In genomic region chr11:120628601-120629340, GRCm38 (mm10) we compare ENCODE assay signal across 10 mouse cellular contexts. TPM values are rescaled to one million over a fixed set of nuclear protein-coding genes. Genes with fewer than 3 reads are reported as not detected.
DNase-seq lines count a peak whose midpoint lies in the region; ATAC-seq and TF ChIP-seq lines count a peak whose summit lies in the region.
"Had no signal": no experiment of that assay in that cellular context is flagged by ENCODE, and none has a peak within 500 bp of the region (broad histone marks: within the 10 kb centered on the region; RNA-seq: fewer than 3 reads in every experiment).

No protein-coding gene starts in this region.

- in situ Hi-C loops in CH12.LX (cut with MboI; ENCODE audit: low pct_ligation_motif_present, low pct_unique_long_range_greater_than_20kb, low sequenced_read_pairs): loop anchor here (10.0 kb wide), 1 partner anchor 56 kb away; no protein-coding TSS in a partner anchor

- peak overlapping the region; percentile 22; the same call in 1 of the 2 replicates for H3K9ac ChIP-seq in CH12.LX (ENCODE audit: insufficient read depth, low read depth)
- H3K9ac ChIP-seq in liver, embryonic 15.5 days: peak overlapping the region; percentile 98
- H3K9ac ChIP-seq: forebrain, embryonic 15.5 days; limb, embryonic 15.5 days had no signal

- H3K27ac ChIP-seq in CH12.LX (ENCODE audit: insufficient read depth, low read depth): peak overlapping the region; percentile 34
- peak overlapping the region; percentile 99 for H3K27ac ChIP-seq in liver, embryonic 15.5 days (replicated peaks)
- H3K27ac ChIP-seq: forebrain, embryonic 15.5 days had no signal

- intact Hi-C loops in left cerebral cortex, postnatal 14 days (cut with DNase I): loop anchor here (5.0 kb wide), 1 partner anchor 84 kb away; the partner anchor contains the start of genes Cenpx and Lrrc45

- ATAC-seq in G1E (ENCODE audit: extremely low read depth, insufficient number of reproducible peaks, low FRiP score, poor library complexity, severe bottlenecking): no peak
- ATAC-seq in liver, embryonic 15.5 days (ENCODE audit: insufficient read depth): no peak
- ATAC-seq: forebrain, embryonic 15.5 days had no signal

- H3K79me2 ChIP-seq in CH12.LX (replicated peaks; ENCODE audit: control insufficient read depth, extremely low read depth, insufficient read depth, poor library complexity, severe bottlenecking): peaks cover 47% of the 10 kb centered on the region

- TF ChIP-seq EP300 in CH12.LX (IDR thresholded peaks at IDR 0.05; ENCODE audit: low read length): no peak

- no peak for TF ChIP-seq CTCF in CH12.LX (conservative IDR thresholded peaks at IDR 0.05 in 1 of 2, IDR thresholded peaks at IDR 0.05 in 1 of 2; ENCODE audit: low read depth in 2 of 2, low read length in 2 of 2)
- TF ChIP-seq CTCF in G1E (IDR thresholded peaks at IDR 0.05; ENCODE audit: low read depth, low read length): no peak

- no peak for TF ChIP-seq RAD21 in CH12.LX (IDR thresholded peaks at IDR 0.05; ENCODE audit: low read depth, low read length)

- H3K9me3 ChIP-seq in CH12.LX (replicated peaks; ENCODE audit: low read length) (no peaks in the 10 kb centered on the region), G1E (replicated peaks) (no peaks in the 10 kb centered on the region)
- H3K9me3 ChIP-seq in liver, embryonic 15.5 days (replicated peaks): no peaks in the 10 kb centered on the region
- H3K9me3 ChIP-seq: forebrain, embryonic 15.5 days; limb, embryonic 15.5 days had no signal

- H3K27me3 ChIP-seq in CH12.LX (replicated peaks) (no peaks in the 10 kb centered on the region), G1E (ENCODE audit: insufficient read depth, low read length) (no peaks in the 10 kb centered on the region)
- no peaks in the 10 kb centered on the region for H3K27me3 ChIP-seq in liver, embryonic 15.5 days
- H3K27me3 ChIP-seq: forebrain, embryonic 15.5 days; limb, embryonic 15.5 days had no signal

- dilution Hi-C loops in CH12.LX (cut with MboI; ENCODE audit: extremely low pct_ligation_motif_present, extremely low pct_unique_long_range_greater_than_20kb, low sequenced_read_pairs): no loop called here

- H3K36me3 ChIP-seq in CH12.LX (replicated peaks in 1 of 2; ENCODE audit: control insufficient read depth in 1 of 2, insufficient read depth in 1 of 2, low read length in 1 of 2) (peaks cover 22 to 36% of the 10 kb centered on the region in 2 experiments), G1E (replicated peaks) (peaks cover 62% of the 10 kb centered on the region)
- H3K36me3 ChIP-seq in liver, embryonic 15.5 days (replicated peaks): peaks cover 24% of the 10 kb centered on the region

- peaks cover 42 to 71% of the 10 kb centered on the region in 2 experiments for H3K4me1 ChIP-seq in CH12.LX (ENCODE audit: control insufficient read depth in 1 of 2, insufficient read depth in 2 of 2)
- peaks cover 82% of the 10 kb centered on the region for H3K4me1 ChIP-seq in G1E (ENCODE audit: insufficient read depth, low read depth, low read length)
- H3K4me1 ChIP-seq in liver, embryonic 15.5 days (replicated peaks): peaks cover 84% of the 10 kb centered on the region

- WGBS in liver, embryonic 15.5 days (ENCODE audit: insufficient replicate concordance): 80% methylated on average over 23 of the region's 23 CpGs

- H3K4me3 ChIP-seq in CH12.LX (replicated peaks in 1 of 3; ENCODE audit: low read depth in 2 of 3, low read length in 2 of 3, poor library complexity in 1 of 3): peak overlapping the region; percentile 23 to 74 (median 35)
- H3K4me3 ChIP-seq in G1E (ENCODE audit: low read depth, low read length): peak overlapping the region; percentile 67; the same call in 1 of the 2 replicates
- H3K4me3 ChIP-seq in liver, embryonic 15.5 days (replicated peaks): peak overlapping the region; percentile 87
- H3K4me3 ChIP-seq: forebrain, embryonic 15.5 days; limb, embryonic 15.5 days had no signal

- no peak for TF ChIP-seq POLR2A in CH12.LX (IDR thresholded peaks at IDR 0.05; ENCODE audit: low read depth, low read length)

- H3K4me2 ChIP-seq in CH12.LX (ENCODE audit: insufficient read depth, low read depth, poor library complexity, severe bottlenecking): peak overlapping the region; percentile 33
- peak overlapping the region; percentile 94 for H3K4me2 ChIP-seq in liver, embryonic 15.5 days
- H3K4me2 ChIP-seq: forebrain, embryonic 15.5 days; limb, embryonic 15.5 days had no signal

- DNase-seq in kidney, postnatal 10 days: peak; percentile 10
- no peak for DNase-seq in kidney, adult 8-10 months
- DNase-seq in CH12.LX (ENCODE audit: extremely low read depth): no peak
- no peak for DNase-seq in G1E (ENCODE audit: low spot score)
- no peak for DNase-seq in ovary, postnatal 36 days (ENCODE audit: low spot score)
- no peak for DNase-seq in left cerebral cortex, postnatal 14 days (ENCODE audit: low spot score in 2 of 2)

TF ChIP-seq in CH12.LX, 34 proteins besides CTCF, POLR2A, EP300 and RAD21:
- TF ChIP-seq SIN3A (IDR thresholded peaks at IDR 0.05; ENCODE audit: low read length) (no peak), POLR2AphosphoS2 (IDR thresholded peaks at IDR 0.05; ENCODE audit: low read depth, low read length) (0 out of 2 replicates have a peak, but pooled peaks have one; percentile 35)

RNA-seq across cellular contexts. Expression of gene Sirt7, which starts 3.7 kb away (rescaled TPM):
- total RNA-seq in CH12.LX (2012; rRNA removed) (75.2 and 87.1 TPM in 2 replicates), CH12.LX (2014; rRNA removed) (71.7 and 74.4 TPM in 2 replicates), G1E (2014; fragmentation: Nextera tagmentation) (28.9 and 35.3 TPM in 2 replicates), G1E (2017) (74.5 and 96.2 TPM in 2 replicates)
- polyA plus RNA-seq in CH12.LX (2012; ENCODE audit: insufficient read length, low read depth) (84.4 and 91.3 TPM in 2 replicates), G1E (2012) (169 and 256 TPM in 2 replicates)
- 32.3 and 36.9 TPM in 2 replicates for polyA plus RNA-seq in liver, embryonic 15.5 days (2015; fragmentation: Nextera tagmentation; extraction: Ambion mirVana)
- 10 to 100 TPM; 34.7 to 42.4 TPM for total RNA-seq in left cerebral cortex, postnatal 14 days (2021)

RNA-seq across cellular contexts. Expression of gene Mafg, which starts 4.6 kb away (rescaled TPM):
- total RNA-seq in CH12.LX (2012; rRNA removed): 26.4 and 29.3 TPM in 2 replicates
- 14.6 and 17.0 TPM in 2 replicates for total RNA-seq in CH12.LX (2014; rRNA removed)
- polyA plus RNA-seq in CH12.LX (2012; ENCODE audit: insufficient read length, low read depth): 62.1 and 63.7 TPM in 2 replicates
- 16.3 and 17.5 TPM in 2 replicates for total RNA-seq in G1E (2014; fragmentation: Nextera tagmentation)
- total RNA-seq in G1E (2017): 18.9 and 21.9 TPM in 2 replicates
- 29.2 and 38.9 TPM in 2 replicates for polyA plus RNA-seq in G1E (2012)
- polyA plus RNA-seq in liver, embryonic 15.5 days (2015; fragmentation: Nextera tagmentation; extraction: Ambion mirVana): 37.6 and 42.3 TPM in 2 replicates
- total RNA-seq in left cerebral cortex, postnatal 14 days (2021): 10 to 100 TPM; 84.3 to 94.3 TPM

RNA-seq across cellular contexts. Expression of gene Pcyt2, which starts 11.0 kb away (rescaled TPM):
- total RNA-seq in CH12.LX (2012; rRNA removed) (166 and 175 TPM in 2 replicates), CH12.LX (2014; rRNA removed) (149 and 154 TPM in 2 replicates), G1E (2014; fragmentation: Nextera tagmentation) (29.0 and 43.1 TPM in 2 replicates), G1E (2017) (102 and 119 TPM in 2 replicates)
- polyA plus RNA-seq in CH12.LX (2012; ENCODE audit: insufficient read length, low read depth) (155 and 158 TPM in 2 replicates), G1E (2012) (129 and 146 TPM in 2 replicates)
- 138 and 165 TPM in 2 replicates for polyA plus RNA-seq in liver, embryonic 15.5 days (2015; fragmentation: Nextera tagmentation; extraction: Ambion mirVana)
- total RNA-seq in left cerebral cortex, postnatal 14 days (2021): 100 to 1,000 TPM; 131 to 134 TPM

RNA-seq across cellular contexts. Expression of gene Pycr1, which starts 14.8 kb away (rescaled TPM):
- total RNA-seq in CH12.LX (2012; rRNA removed) (26.2 and 75.3 TPM in 2 replicates), CH12.LX (2014; rRNA removed) (18.3 and 21.0 TPM in 2 replicates), G1E (2014; fragmentation: Nextera tagmentation) (14.7 and 14.8 TPM in 2 replicates), G1E (2017) (1.0 and 1.5 TPM in 2 replicates)
- polyA plus RNA-seq in CH12.LX (2012; ENCODE audit: insufficient read length, low read depth) (27.2 and 32.3 TPM in 2 replicates), G1E (2012) (1.9 and 2.4 TPM in 2 replicates)
- polyA plus RNA-seq in liver, embryonic 15.5 days (2015; fragmentation: Nextera tagmentation; extraction: Ambion mirVana): 5.1 and 5.7 TPM in 2 replicates
- total RNA-seq in left cerebral cortex, postnatal 14 days (2021): 1 to 10 TPM; 3.8 to 4.0 TPM

RNA-seq across cellular contexts. Expression of gene Myadml2, which starts 19.2 kb away (rescaled TPM):
- total RNA-seq in CH12.LX (2012; rRNA removed) (0.68 and 0.88 TPM in 2 replicates), CH12.LX (2014; rRNA removed) (not detected in 2 replicates), G1E (2014; fragmentation: Nextera tagmentation) (not detected in 2 replicates), G1E (2017) (not detected in 2 replicates)
- polyA plus RNA-seq in CH12.LX (2012; ENCODE audit: insufficient read length, low read depth) (not detected in 2 replicates), G1E (2012) (not detected in 2 replicates)
- polyA plus RNA-seq in liver, embryonic 15.5 days (2015; fragmentation: Nextera tagmentation; extraction: Ambion mirVana): 0.29 and 1.0 TPM in 2 replicates
- 1 to 10 TPM; 5.9 to 6.0 TPM for total RNA-seq in left cerebral cortex, postnatal 14 days (2021)
- total RNA-seq: MEL had no signal
- polyA plus RNA-seq: forebrain, embryonic 15.5 days had no signal

Comparison
In these comparisons a context has a peak if more than half of its experiments do, and no peak if none do; other contexts are left out.
1. H3K4me3 ChIP-seq: peak in every context shown above with its lines; median percentile 87 in liver, embryonic 15.5 days; 67 in G1E; 35 in CH12.LX.